Mouse (Mus musculus) intestine, postnatal 0 days (tissue): Measurements from ENCODE around the gene Otogl. TPM values are rescaled to one million over a fixed set of nuclear protein-coding genes. Genes with fewer than 3 reads are reported as not detected.

Experiments used
- ATAC-seq: fragments of 200-750 bp; cut with Nextera tagmentation; 2 replicates; pipeline ENCODE4 v1.8.0; 2017; ENCODE audit warnings: mild to moderate bottlenecking, moderate TSS enrichment, moderate library complexity
- H3K27ac ChIP-seq: fragments of 300-500 bp; sonication (generic); 2 replicates; pipeline ENCODE4 v1.5.1; 2014; ENCODE audit warnings: mild to moderate bottlenecking, low read depth, low read length, moderate library complexity
- H3K27me3 ChIP-seq: fragments of 300-500 bp; sonication (generic); replicated peaks from 2 replicates; pipeline ENCODE4 v1.6.1; 2014; ENCODE audit warnings: low read length, mixed read lengths; ENCODE audit not compliant: control insufficient read depth, insufficient read depth
- H3K36me3 ChIP-seq: fragments of 300-500 bp; sonication (generic); 2 replicates; pipeline ENCODE4 v1.6.1; 2014; ENCODE audit warnings: mild to moderate bottlenecking, moderate library complexity; ENCODE audit not compliant: control insufficient read depth, insufficient read depth
- H3K4me1 ChIP-seq: fragments of 300-500 bp; sonication (generic); replicated peaks from 2 replicates; pipeline ENCODE4 v1.6.1; 2014; ENCODE audit warnings: antibody characterized with exemption, low read length, mixed read lengths; ENCODE audit not compliant: control insufficient read depth, insufficient read depth
- H3K4me2 ChIP-seq: fragments of 300-500 bp; sonication (generic); replicated peaks from 2 replicates; pipeline ENCODE4 v1.6.1; 2014; ENCODE audit warnings: low read depth, mild to moderate bottlenecking, moderate library complexity
- H3K4me3 ChIP-seq: fragments of 300-500 bp; sonication (generic); 2 replicates; pipeline ENCODE4 v1.5.1; 2014; ENCODE audit warnings: low read depth, low read length
- H3K9ac ChIP-seq: fragments of 300-500 bp; sonication (generic); 2 replicates; pipeline ENCODE4 v1.6.1; 2014; ENCODE audit warnings: mild to moderate bottlenecking, low read depth, low read length
- H3K9me3 ChIP-seq: fragments of 300-500 bp; sonication (generic); 2 replicates; pipeline ENCODE4 v1.6.1; 2016; ENCODE audit warnings: mixed run types; ENCODE audit not compliant: control insufficient read depth
- CTCF ChIP-seq: sonication (generic); IDR thresholded peaks from 2 replicates; pipeline ENCODE4 v1.5.1; 2016; ENCODE audit warnings: low read depth, mild to moderate bottlenecking, control low read depth, antibody characterized with exemption, moderate library complexity
- WGBS: fragments of 180-500 bp; shearing (Covaris S2); extraction: QIAGEN DNeasy Blood & Tissue Kit; methylation state at CpG from one replicate; pipeline ENCODE4 v1.1.7; 2014; 5-methylcytosine and 5-hydroxymethylcytosine counted together
- polyA plus RNA-seq: library from polyadenylated mRNA; unstranded; fragments of >200 nt; fragmentation: Nextera tagmentation; extraction: Ambion mirVana; gene quantifications from 2 replicates; pipeline ENCODE4 v1.2.1, GENCODE M21; 2015

Gene Otogl
- polyA plus RNA-seq, 1 experiment from 2014 or later: not detected

DNA sequence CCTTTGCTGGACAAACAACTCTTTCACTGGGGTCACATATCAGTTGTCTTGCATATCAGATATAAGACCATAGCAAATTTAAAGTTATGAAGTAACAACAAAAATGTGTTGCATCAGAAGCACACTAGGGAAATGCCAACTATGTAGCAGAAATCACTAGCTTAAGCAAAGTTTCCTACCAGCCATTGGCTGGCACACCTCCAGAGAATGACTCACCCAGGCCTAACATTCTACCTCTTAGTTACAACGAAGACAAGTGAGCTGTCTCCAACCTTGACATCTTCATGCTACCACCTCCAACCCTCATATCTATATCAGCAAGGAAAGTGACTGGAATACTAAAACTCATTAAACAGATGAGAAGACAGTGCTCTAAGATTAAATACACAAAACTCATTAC is 9.6 kb upstream of the Otogl start:
- Histone ChIP-seq H3K9ac (no peak overlapping the region), H3K36me3 (no peaks in the 10 kb centered on the region), H3K4me1 (no peaks in the 10 kb centered on the region), H3K9me3 (no peaks in the 10 kb centered on the region), H3K27me3 (no peaks in the 10 kb centered on the region), H3K4me2 (no peak overlapping the region), H3K4me3 (no peak overlapping the region), H3K27ac (no peak overlapping the region)
- no peak; the same call in 1 of the 2 replicates for ATAC-seq
- 26% methylated on average over 1 of the region's 1 CpGs for WGBS
- no peak for TF ChIP-seq CTCF

GRCm38 (mm10) chr10:107921134-107921533 is 9.2 kb upstream of the Otogl start:
- Histone ChIP-seq H3K4me2 (no peak overlapping the region), H3K27me3 (no peaks in the 10 kb centered on the region), H3K9me3 (no peaks in the 10 kb centered on the region), H3K9ac (no peak overlapping the region), H3K36me3 (no peaks in the 10 kb centered on the region), H3K4me1 (no peaks in the 10 kb centered on the region), H3K27ac (no peak overlapping the region), H3K4me3 (no peak overlapping the region)
- no peak for ATAC-seq
- no peak for TF ChIP-seq CTCF
- WGBS: 84% methylated on average over 1 of the region's 1 CpGs

- no peak for TF ChIP-seq CTCF
- Histone ChIP-seq H3K4me3 (no peak overlapping the region), H3K4me1 (no peaks in the 10 kb centered on the region), H3K27ac (no peak overlapping the region), H3K36me3 (no peaks in the 10 kb centered on the region), H3K27me3 (no peaks in the 10 kb centered on the region), H3K9ac (no peak overlapping the region), H3K4me2 (no peak overlapping the region), H3K9me3 (no peaks in the 10 kb centered on the region)
- ATAC-seq: peak; percentile 85
- WGBS: 76% methylated on average over 2 of the region's 2 CpGs
These were observed 1.1 kb upstream of the Otogl start for GRCm38 (mm10) chr10:107913013-107913412.

DNA sequence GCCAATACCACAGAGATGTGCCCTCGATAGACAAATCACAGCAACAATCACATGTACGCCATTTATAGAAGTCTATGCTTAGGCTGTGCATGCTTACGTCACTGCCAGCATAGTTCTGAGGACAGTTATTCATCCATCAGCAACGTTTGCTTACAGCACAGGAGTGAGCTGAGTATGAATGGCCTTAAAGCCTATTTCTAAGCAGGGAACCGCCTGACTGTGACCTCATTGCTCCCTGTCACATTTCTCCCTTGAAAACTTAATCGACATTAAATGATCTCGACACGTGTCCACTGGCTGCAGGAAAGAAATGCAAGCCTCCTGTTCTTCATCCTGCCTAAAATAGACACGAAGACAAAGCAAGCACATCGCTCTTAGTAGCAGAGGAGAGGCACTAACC is 5.5 kb downstream of the Otogl start:
- Histone ChIP-seq H3K36me3 (no peaks in the 10 kb centered on the region), H3K9me3 (no peaks in the 10 kb centered on the region), H3K4me1 (peaks cover 2% of the 10 kb centered on the region; the same call in 1 of the 2 replicates), H3K27me3 (no peaks in the 10 kb centered on the region), H3K4me2 (no peak overlapping the region), H3K9ac (no peak overlapping the region), H3K4me3 (no peak overlapping the region), H3K27ac (no peak overlapping the region)
- ATAC-seq: no peak
- TF ChIP-seq CTCF: no peak
- 64% methylated on average over 10 of the region's 10 CpGs for WGBS

DNA sequence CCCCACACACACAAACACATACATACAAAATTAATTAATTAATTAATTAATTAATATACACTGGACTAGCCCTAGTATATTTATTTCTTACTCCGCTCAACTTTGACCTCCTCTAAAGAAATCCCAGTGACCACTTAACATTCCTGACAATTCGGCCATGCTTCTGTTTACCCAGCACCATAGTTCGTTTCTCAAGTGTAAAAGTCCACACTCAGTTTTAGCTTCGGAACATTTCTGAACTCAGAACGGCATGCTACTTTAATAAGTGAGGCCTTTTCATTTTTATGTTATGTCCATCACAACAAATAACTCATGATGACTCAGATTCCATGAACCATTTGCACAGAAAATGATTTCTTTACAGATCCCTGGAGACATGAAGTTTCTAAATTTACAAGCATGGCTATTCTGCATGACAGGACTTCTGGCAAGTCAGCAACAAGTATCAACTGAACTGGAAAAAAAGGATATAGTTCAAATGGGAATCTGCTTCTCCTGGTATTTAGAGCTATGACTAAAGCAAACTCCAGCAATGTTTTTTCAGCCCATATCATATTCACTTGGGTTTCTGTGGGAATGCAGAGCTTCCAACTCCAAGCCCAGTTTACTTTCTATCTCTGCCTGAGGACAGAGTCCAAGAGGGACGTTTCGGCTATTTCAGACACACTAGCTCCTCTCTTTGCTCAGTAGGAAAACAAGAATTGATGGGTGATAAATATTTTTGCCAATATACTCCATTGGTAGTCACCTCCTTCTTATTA is 6.5 kb downstream of the Otogl start:
- WGBS: 52% methylated on average over 7 of the region's 7 CpGs
- H3K27ac ChIP-seq: no peak overlapping the region
- no peaks in the 10 kb centered on the region for H3K27me3 ChIP-seq
- no peak overlapping the region for H3K4me3 ChIP-seq
- peaks cover 2% of the 10 kb centered on the region; the same call in 1 of the 2 replicates for H3K4me1 ChIP-seq
- no peak overlapping the region for H3K4me2 ChIP-seq
- no peak overlapping the region for H3K9ac ChIP-seq
- no peaks in the 10 kb centered on the region for H3K36me3 ChIP-seq
- no peak for TF ChIP-seq CTCF
- no peak for ATAC-seq
- H3K9me3 ChIP-seq: no peaks in the 10 kb centered on the region

DNA sequence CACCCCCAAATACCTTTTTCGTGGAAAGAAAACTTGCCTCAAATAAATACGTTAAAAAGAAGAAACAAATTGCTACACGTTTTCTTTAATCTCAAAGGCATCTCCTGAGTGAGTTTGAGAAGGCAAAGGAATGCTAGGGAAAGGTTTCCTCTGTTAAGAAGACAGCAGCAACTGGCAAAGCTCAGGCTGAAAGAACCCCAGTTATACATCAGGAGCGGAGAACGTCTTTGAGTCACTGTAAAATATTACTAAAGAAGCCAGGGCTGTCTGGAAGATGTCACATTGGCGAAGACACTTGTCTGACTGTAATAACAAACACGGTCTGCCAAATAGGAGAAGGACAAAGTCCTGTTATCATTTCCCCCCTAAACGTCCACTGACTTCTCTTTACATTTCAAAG is 10.0 kb downstream of the Otogl start:
- Histone ChIP-seq H3K9ac (no peak overlapping the region), H3K27me3 (no peaks in the 10 kb centered on the region), H3K36me3 (no peaks in the 10 kb centered on the region), H3K4me1 (peaks cover 2% of the 10 kb centered on the region; the same call in 1 of the 2 replicates), H3K9me3 (no peaks in the 10 kb centered on the region), H3K4me2 (no peak overlapping the region), H3K27ac (no peak overlapping the region), H3K4me3 (no peak overlapping the region)
- no peak for ATAC-seq
- no peak for TF ChIP-seq CTCF
- 48% methylated on average over 8 of the region's 8 CpGs for WGBS
